Mouse (Mus musculus) T-helper 2 cell (primary cell): ENCODE data around the gene Foxs1.

Experiments used
- in situ Hi-C: fragments of 300-600 bp; cut with MboI, MseI; formaldehyde crosslinking; loops from one replicate; pipeline ENCODE4 v1.15.1; 2025; ENCODE audit warnings: high pct_unique_total_duplicates

Gene Foxs1

GRCm38 (mm10) chr2:152928219-152928987 is 4.6 kb downstream of the Foxs1 start:
- in situ Hi-C loops: no loop called here

- in situ Hi-C loops: no loop called here
Observed at GRCm38 (mm10) chr2:152927371-152927770, 5.6 kb downstream of the Foxs1 start.

- in situ Hi-C loops: no loop called here
Observed at GRCm38 (mm10) chr2:152926896-152927295, 6.1 kb downstream of the Foxs1 start.

GRCm38 (mm10) chr2:152925189-152925872 is 7.7 kb downstream of the Foxs1 start:
- in situ Hi-C loops: no loop called here

GRCm38 (mm10) chr2:152924543-152924942 is 8.5 kb downstream of the Foxs1 start:
- in situ Hi-C loops: no loop called here

GRCm38 (mm10) chr2:152924128-152924527 is 8.9 kb downstream of the Foxs1 start:
- in situ Hi-C loops: no loop called here

GRCm38 (mm10) chr2:152923621-152924020 is 9.4 kb downstream of the Foxs1 start:
- in situ Hi-C loops: no loop called here

GRCm38 (mm10) chr2:152922376-152922775 is 10.6 kb downstream of the Foxs1 start:
- in situ Hi-C loops: no loop called here

- in situ Hi-C loops: no loop called here
Observed at GRCm38 (mm10) chr2:152917671-152918070, 15.3 kb downstream of the Foxs1 start.

GRCm38 (mm10) chr2:152916111-152916510 is 16.9 kb downstream of the Foxs1 start:
- in situ Hi-C loops: no loop called here

GRCm38 (mm10) chr2:152915453-152915852 is 17.6 kb downstream of the Foxs1 start:
- in situ Hi-C loops: no loop called here

- in situ Hi-C loops: loop anchor here (5.0 kb wide), 2 partner anchors 88 to 228 kb away; no protein-coding TSS in a partner anchor
Observed at GRCm38 (mm10) chr2:152914310-152915120, 18.5 kb downstream of the Foxs1 start.

GRCm38 (mm10) chr2:152913471-152913870 is 19.5 kb downstream of the Foxs1 start:
- in situ Hi-C loops: loop anchor here (5.0 kb wide), 2 partner anchors 89 to 229 kb away; no protein-coding TSS in a partner anchor

- in situ Hi-C loops: loop anchor here (5.0 kb wide), 2 partner anchors 91 to 231 kb away; no protein-coding TSS in a partner anchor
Observed at GRCm38 (mm10) chr2:152911432-152911831, 21.6 kb downstream of the Foxs1 start.

GRCm38 (mm10) chr2:152911031-152911430 is 22.0 kb downstream of the Foxs1 start, which contains the start of gene Mylk2:
Gene Mylk2 (plus strand): TSS chr2:152911352.
- in situ Hi-C loops: loop anchor here (5.0 kb wide), 2 partner anchors 91 to 231 kb away; no protein-coding TSS in a partner anchor

GRCm38 (mm10) chr2:152909848-152910247 is 23.2 kb downstream of the Foxs1 start:
- in situ Hi-C loops: loop anchor here (5.0 kb wide), 2 partner anchors 92 to 232 kb away; no protein-coding TSS in a partner anchor

GRCm38 (mm10) chr2:152907114-152907943 is 25.7 kb downstream of the Foxs1 start:
- in situ Hi-C loops: no loop called here

- in situ Hi-C loops: no loop called here
Observed at GRCm38 (mm10) chr2:152906274-152907037, 26.6 kb downstream of the Foxs1 start.

- in situ Hi-C loops: no loop called here
Observed at GRCm38 (mm10) chr2:152905036-152905829, 27.8 kb downstream of the Foxs1 start.
